Comparison of ENCODE assay signal across 8 mouse cellular contexts in genomic region chr15:79328058-79328938, GRCm38 (mm10). TPM values are rescaled to one million over a fixed set of nuclear protein-coding genes. Genes with fewer than 3 reads are reported as not detected.
DNase-seq lines count a peak whose midpoint lies in the region; ATAC-seq lines count a peak whose summit lies in the region.

Gene Pla2g6 (minus strand): TSS chr15:79328390.

- DNase-seq in MEL-GATA-1-ER (ENCODE audit: extremely low read depth, low read depth), result peak; percentile 96
- peak; percentile 97 for DNase-seq in cerebellum, adult 8-10 months
- peak; percentile 99 for DNase-seq in forelimb bud, embryonic 11.5 days (ENCODE audit: low read depth, low spot score)
- DNase-seq in layer of hippocampus, adult 9-10 months (ENCODE audit: low spot score), result peak; percentile 95
- peak; percentile 93 for DNase-seq in ovary, postnatal 10 days (ENCODE audit: low spot score)
- DNase-seq in thymus, postnatal 10 days (ENCODE audit: low spot score in 2 of 2), result peak; percentile 96

- H3K9me3 ChIP-seq in lung, embryonic 16.5 days (ENCODE audit: control insufficient read depth, low read length), result no peaks in the 10 kb centered on the region

- H3K4me3 ChIP-seq in lung, embryonic 16.5 days (ENCODE audit: low read length), result peak within 1 kb of the TSS; percentile 66

- H3K27ac ChIP-seq in lung, embryonic 16.5 days (ENCODE audit: low read length), result peak within 1 kb of the TSS; percentile 93

- peak within 1 kb of the TSS; percentile 78 for H3K9ac ChIP-seq in lung, embryonic 16.5 days (ENCODE audit: low read length)

- ATAC-seq in hematopoietic stem cell, adult 5-6 weeks (replicated peaks in 1 of 2; ENCODE audit: insufficient read depth in 1 of 2, low FRiP score in 2 of 2, low TSS enrichment in 1 of 2, low read depth in 1 of 2, poor library complexity in 2 of 2, severe bottlenecking in 2 of 2), result peak; percentile 90 to 92
- peak; percentile 95 for ATAC-seq in lung, embryonic 16.5 days (ENCODE audit: low read depth)

- no peaks in the 10 kb centered on the region for H3K36me3 ChIP-seq in lung, embryonic 16.5 days (ENCODE audit: control insufficient read depth, insufficient read depth, low read length)

- H3K4me2 ChIP-seq in lung, embryonic 16.5 days (ENCODE audit: low read depth, low read length), result peak within 1 kb of the TSS; percentile 62

- 2% methylated on average over 46 of the region's 46 CpGs for WGBS in lung, embryonic 16.5 days

- H3K4me1 ChIP-seq in lung, embryonic 16.5 days (replicated peaks; ENCODE audit: control insufficient read depth, insufficient read depth, low read length), result peaks cover 45% of the 10 kb centered on the region

- no peaks in the 10 kb centered on the region for H3K27me3 ChIP-seq in lung, embryonic 16.5 days (ENCODE audit: control insufficient read depth, insufficient read depth, low read depth, low read length)

RNA-seq across cellular contexts. Expression of gene Pla2g6, which starts in this region (rescaled TPM):
- 7.4 and 10.2 TPM in 2 replicates for total RNA-seq in hematopoietic stem cell, adult 5-6 weeks (2017)
- 20.1 and 22.4 TPM in 2 replicates for polyA plus RNA-seq in lung, embryonic 16.5 days (2015; fragmentation: Nextera tagmentation; extraction: Ambion mirVana)

Comparison
In these comparisons a context has a peak if more than half of its experiments do, and no peak if none do; other contexts are left out.
1. Peak in every context shown above with its lines: DNase-seq, ATAC-seq, H3K4me3 ChIP-seq and H3K27ac ChIP-seq.